Mouse (Mus musculus): ENCODE measurements at regions not wholly inside any gene's neighbourhood (a gene's known extent, or its start where the extent isn't known, plus 50 kb on each side); places are given as distances from the start of the nearest gene placed in this dataset.

DNA sequence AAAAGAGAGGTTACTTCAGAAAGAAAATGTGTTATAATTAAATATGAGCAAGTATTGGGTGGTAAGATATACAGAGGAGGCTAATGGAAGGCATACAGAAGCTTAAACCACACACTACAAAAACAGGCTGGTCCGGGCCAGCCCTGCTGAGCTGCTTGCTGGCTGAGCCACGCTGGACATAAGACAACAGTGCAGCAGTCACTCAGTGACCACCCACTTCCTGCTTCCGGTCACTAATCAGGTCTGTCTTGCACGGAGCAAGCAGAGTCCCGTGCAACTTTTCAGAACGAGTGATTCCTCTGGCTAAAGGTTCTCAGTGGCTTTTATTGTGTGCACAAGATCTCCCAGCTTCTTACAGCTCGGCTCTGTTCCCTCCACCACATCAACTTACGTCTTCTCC is 220.1 kb downstream of the Efnb2 start:
- TF ChIP-seq CTCF (IDR thresholded peaks at IDR 0.05; ENCODE audit: borderline replicate concordance, insufficient read depth, low read length) (no peak), POLR2A (IDR thresholded peaks at IDR 0.05; ENCODE audit: low read depth, low read length) (no peak)

Data from embryonic fibroblast, embryonic 13.5 days (primary cell).